Mouse (Mus musculus): ENCODE data around the gene Rreb1.

GRCm38 (mm10) chr13:37837372-37837771 is 59.2 kb downstream of the Rreb1 start:
- no peak for TF ChIP-seq EP300 (IDR thresholded peaks at IDR 0.05; ENCODE audit: low read depth)
- no peak for TF ChIP-seq CTCF (IDR thresholded peaks at IDR 0.05; ENCODE audit: low read depth)

Data from liver, postnatal 0 days (tissue).